Mouse (Mus musculus): Measurements from ENCODE around the gene Nudt19. TPM values are rescaled to one million over a fixed set of nuclear protein-coding genes. Genes with fewer than 3 reads are reported as not detected.
"Not testable (repeated sequence)": the region's sequence is repeated elsewhere in the genome, so short reads cannot be mapped to it uniquely, and the experiment has no call there.

Gene Nudt19
- polyA plus RNA-seq, 1 experiment from 2014 or later = 97.5 TPM

DNA sequence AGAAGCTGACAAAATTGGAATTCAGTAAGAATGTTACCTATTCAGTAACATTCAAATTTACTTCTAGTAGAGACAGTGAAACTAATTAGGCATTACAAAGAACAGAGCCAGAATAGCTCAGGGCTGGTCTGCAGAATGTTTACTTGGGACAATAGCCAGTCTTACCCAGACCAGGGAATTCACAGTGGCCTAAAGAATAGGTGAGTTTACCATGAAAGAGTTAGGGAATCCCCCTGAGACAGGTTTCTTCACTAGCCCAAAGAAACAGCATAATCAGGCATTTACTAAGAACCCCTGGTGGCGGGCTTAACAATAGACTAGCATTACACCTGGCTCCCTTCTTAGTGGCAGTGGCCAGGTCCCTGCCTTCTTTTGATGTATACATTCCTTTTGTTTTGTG is 25.6 kb downstream of the Nudt19 start:
- 42% methylated on average over 1 of the region's 1 CpGs for WGBS
- not testable (repeated sequence) for ATAC-seq (replicated peaks); H3K4me3 ChIP-seq; H3K4me1 ChIP-seq; H3K4me2 ChIP-seq (replicated peaks); H3K27me3 ChIP-seq; H3K9ac ChIP-seq (replicated peaks); H3K27ac ChIP-seq (replicated peaks); H3K9me3 ChIP-seq; H3K36me3 ChIP-seq

DNA sequence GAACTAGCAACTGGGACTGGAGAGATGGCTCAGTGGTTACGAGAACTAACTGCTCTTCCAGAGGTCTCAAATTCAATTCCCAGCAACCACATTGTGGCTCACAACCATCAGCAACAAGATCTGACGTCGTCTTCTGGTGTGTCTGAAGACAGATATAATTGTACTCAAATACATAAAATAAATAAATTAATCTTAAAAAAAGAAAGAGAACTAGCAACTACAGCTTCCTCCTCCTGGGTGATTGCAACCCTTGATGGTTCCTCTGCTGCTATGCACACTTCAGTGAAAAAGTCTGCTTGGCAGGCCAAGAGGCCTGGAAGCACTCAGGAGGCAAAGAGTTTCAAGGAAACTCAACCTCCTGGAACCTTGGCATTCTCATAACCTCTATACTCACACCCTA is 26.1 kb downstream of the Nudt19 start:
- no peak overlapping the region for H3K4me3 ChIP-seq
- no peak overlapping the region for H3K4me2 ChIP-seq (replicated peaks)
- no peaks in the 10 kb centered on the region for H3K4me1 ChIP-seq
- no peak overlapping the region for H3K27ac ChIP-seq (replicated peaks)
- WGBS = 77% methylated on average over 3 of the region's 3 CpGs
- no peaks in the 10 kb centered on the region for H3K27me3 ChIP-seq
- H3K9me3 ChIP-seq = no peaks in the 10 kb centered on the region
- H3K36me3 ChIP-seq = no peaks in the 10 kb centered on the region
- no peak overlapping the region for H3K9ac ChIP-seq (replicated peaks)
- ATAC-seq (replicated peaks) = no peak

DNA sequence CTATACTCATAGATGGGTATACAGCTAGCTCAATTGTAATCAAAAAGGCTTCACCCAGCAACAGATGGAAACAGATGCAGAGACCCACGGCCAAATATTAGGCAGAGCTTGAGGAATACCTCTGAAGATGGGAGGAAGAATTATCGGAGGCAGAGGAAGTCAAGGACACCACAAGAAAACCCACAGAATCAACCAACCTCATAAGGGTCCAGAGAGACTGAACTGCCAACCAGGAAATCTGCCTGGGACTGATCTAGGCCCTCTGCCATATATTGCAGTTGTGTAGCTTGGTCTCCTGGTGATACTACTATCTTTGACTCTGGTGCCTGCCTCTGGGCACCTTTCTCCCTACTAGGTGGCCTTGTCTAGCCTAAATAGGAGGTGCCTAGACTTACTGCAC is 29.3 kb downstream of the Nudt19 start:
- WGBS = 78% methylated on average over 2 of the region's 2 CpGs
- ATAC-seq (replicated peaks) = no peak
- no peaks in the 10 kb centered on the region for H3K27me3 ChIP-seq

DNA sequence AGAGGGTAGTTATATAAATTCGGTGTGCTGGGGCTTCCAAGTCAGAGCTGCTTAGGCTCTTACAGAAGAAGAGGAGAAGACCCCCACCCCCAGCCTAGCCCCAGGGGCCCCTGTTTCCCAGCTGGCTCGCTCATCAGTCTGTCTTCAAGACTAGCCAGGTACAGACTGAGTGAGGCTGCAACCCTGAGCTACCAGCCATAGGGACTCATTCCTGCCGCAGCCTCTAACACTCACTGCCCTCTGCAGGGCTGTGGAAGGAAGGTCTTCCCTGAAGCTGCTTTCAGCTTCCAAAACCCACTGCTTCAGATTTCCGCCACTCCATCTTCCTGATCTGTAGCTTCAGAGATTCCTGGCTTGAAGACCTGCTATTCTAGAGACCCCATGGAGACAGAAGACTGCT is 54.1 kb downstream of the Nudt19 start:
- H3K4me2 ChIP-seq (replicated peaks) = no peak overlapping the region
- no peaks in the 10 kb centered on the region for H3K9me3 ChIP-seq
- no peak overlapping the region for H3K9ac ChIP-seq (replicated peaks)
- ATAC-seq (replicated peaks) = no peak
- H3K27me3 ChIP-seq = no peaks in the 10 kb centered on the region
- H3K4me1 ChIP-seq = no peaks in the 10 kb centered on the region
- H3K27ac ChIP-seq (replicated peaks) = no peak overlapping the region
- WGBS = 23% methylated on average over 4 of the region's 4 CpGs
- no peaks in the 10 kb centered on the region for H3K36me3 ChIP-seq
- H3K4me3 ChIP-seq = no peak overlapping the region

More for the DNA sequence above, 29.3 kb downstream of the Nudt19 start:
- no peaks in the 10 kb centered on the region for H3K36me3 ChIP-seq
- no peak overlapping the region for H3K4me2 ChIP-seq (replicated peaks)
- no peaks in the 10 kb centered on the region for H3K9me3 ChIP-seq
- no peaks in the 10 kb centered on the region for H3K4me1 ChIP-seq
- H3K9ac ChIP-seq (replicated peaks) = no peak overlapping the region
- no peak overlapping the region for H3K27ac ChIP-seq (replicated peaks)
- H3K4me3 ChIP-seq = no peak overlapping the region

DNA sequence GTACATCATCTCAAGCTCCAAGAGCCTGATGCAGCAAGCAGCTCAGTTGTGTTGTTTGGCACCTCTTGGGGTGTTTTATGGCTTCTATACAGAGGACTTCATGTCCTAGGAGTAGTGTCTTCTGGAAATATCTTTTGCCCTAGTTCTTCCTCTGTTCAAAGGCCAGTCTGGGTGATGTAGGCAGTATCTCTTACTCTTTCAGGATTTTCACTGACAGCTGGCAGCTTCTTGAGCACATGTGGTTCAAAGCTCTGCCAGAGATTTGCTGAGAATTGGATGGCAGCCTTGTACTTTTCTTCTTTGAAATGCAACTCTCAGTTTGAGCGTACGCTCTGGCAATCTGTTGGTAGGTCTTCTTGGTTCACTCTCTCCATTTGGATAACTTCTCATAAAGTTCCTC is 58.6 kb downstream of the Nudt19 start:
- no peaks in the 10 kb centered on the region for H3K4me1 ChIP-seq
- H3K9me3 ChIP-seq = no peaks in the 10 kb centered on the region
- H3K27ac ChIP-seq (replicated peaks) = no peak overlapping the region
- no peak overlapping the region for H3K4me2 ChIP-seq (replicated peaks)
- no peak overlapping the region for H3K4me3 ChIP-seq
- H3K9ac ChIP-seq (replicated peaks) = no peak overlapping the region
- no peak for ATAC-seq (replicated peaks)
- no peaks in the 10 kb centered on the region for H3K27me3 ChIP-seq
- H3K36me3 ChIP-seq = no peaks in the 10 kb centered on the region
- WGBS = 78% methylated on average over 2 of the region's 2 CpGs

Other genes starting within 250 kb of the Nudt19 start
- 22.8 and 25.2 TPM in 2 replicates for gene Gpatch1, start 237.9 kb downstream of the Nudt19 start, polyA plus RNA-seq (2015; fragmentation: Nextera tagmentation; extraction: Ambion mirVana)
- 0.95 and 1.3 TPM in 2 replicates for gene Rhpn2, start 222.1 kb downstream of the Nudt19 start, polyA plus RNA-seq (2015; fragmentation: Nextera tagmentation; extraction: Ambion mirVana)
- gene Faap24, start 159.5 kb downstream of the Nudt19 start, polyA plus RNA-seq (2015; fragmentation: Nextera tagmentation; extraction: Ambion mirVana) = 21.3 and 24.6 TPM in 2 replicates
- 39.4 and 42.2 TPM in 2 replicates for gene Cep89, start 159.3 kb downstream of the Nudt19 start, polyA plus RNA-seq (2015; fragmentation: Nextera tagmentation; extraction: Ambion mirVana)
- not detected in 2 replicates for gene Slc7a9, start 107.5 kb downstream of the Nudt19 start, polyA plus RNA-seq (2015; fragmentation: Nextera tagmentation; extraction: Ambion mirVana)
- gene Tdrd12, start 18.6 kb downstream of the Nudt19 start, polyA plus RNA-seq (2015; fragmentation: Nextera tagmentation; extraction: Ambion mirVana) = 0.43 and 0.51 TPM in 2 replicates
- gene Rgs9bp, start 29.3 kb upstream of the Nudt19 start, polyA plus RNA-seq (2015; fragmentation: Nextera tagmentation; extraction: Ambion mirVana) = 0.08 and 0.10 TPM in 2 replicates
- gene Ankrd27, start 29.9 kb upstream of the Nudt19 start, polyA plus RNA-seq (2015; fragmentation: Nextera tagmentation; extraction: Ambion mirVana) = 30.1 and 32.0 TPM in 2 replicates
- gene Pdcd5, start 91.2 kb upstream of the Nudt19 start, polyA plus RNA-seq (2015; fragmentation: Nextera tagmentation; extraction: Ambion mirVana) = 219 and 234 TPM in 2 replicates
- gene Dpy19l3, start 198.2 kb upstream of the Nudt19 start, polyA plus RNA-seq (2015; fragmentation: Nextera tagmentation; extraction: Ambion mirVana) = 50.3 and 54.6 TPM in 2 replicates
- 16.2 and 18.9 TPM in 2 replicates for gene Zfp507, start 246.7 kb upstream of the Nudt19 start, polyA plus RNA-seq (2015; fragmentation: Nextera tagmentation; extraction: Ambion mirVana)

Data from forebrain, embryonic 15.5 days (tissue).